Mouse (Mus musculus): ENCODE data around the gene Ufc1.

DNA sequence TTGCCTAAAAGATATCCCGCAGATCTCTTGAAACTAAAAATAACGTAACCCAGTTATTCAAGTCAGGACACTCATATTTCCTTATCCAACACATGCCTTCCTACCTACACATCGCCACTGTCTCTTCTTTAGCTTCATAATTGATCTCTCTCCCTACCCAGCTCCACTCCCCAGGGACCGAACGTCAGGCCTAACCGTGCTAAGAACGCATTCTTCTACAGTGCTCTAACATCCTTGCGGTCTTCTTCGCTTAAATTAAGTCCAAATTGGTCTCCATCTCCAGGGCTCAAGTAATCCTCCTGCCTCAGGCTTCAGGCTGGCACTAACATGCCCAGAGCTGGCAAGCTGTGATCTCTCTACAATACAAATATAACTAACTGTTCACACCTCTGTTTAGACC lies 33.4 kb upstream of the Ufc1 start:
- TF ChIP-seq HCFC1 (IDR thresholded peaks at IDR 0.05; ENCODE audit: borderline replicate concordance, insufficient read depth, low read length): no peak
- no peak for TF ChIP-seq ZC3H11A (IDR thresholded peaks at IDR 0.05; ENCODE audit: borderline replicate concordance, low read depth, low read length)
- TF ChIP-seq ZNF384 (IDR thresholded peaks at IDR 0.05; ENCODE audit: low read depth, low read length): no peak
- TF ChIP-seq MAFK (IDR thresholded peaks at IDR 0.05; ENCODE audit: insufficient read depth, low read depth, low read length): no peak
- TF ChIP-seq CHD2 (IDR thresholded peaks at IDR 0.05; ENCODE audit: low read depth, low read length): no peak

Measured in ES-E14 (cell line).